Mouse (Mus musculus) spleen, adult 12 weeks (tissue): ENCODE data around the gene Ppip5k2.
"Not testable (repeated sequence)": the region's sequence is repeated elsewhere in the genome, so short reads cannot be mapped to it uniquely, and the experiment has no call there.

Experiments used
- DNase-seq: peaks from one replicate; pipeline ENCODE4 v3.0.0; 2022; ENCODE audit warnings: low spot score

Ppip5k2 gene

GRCm38 (mm10) chr1:97769904-97770753 is at the start of gene Ppip5k2, which contains the start of gene Gin1:
Gene Ppip5k2, minus strand, starts transcription at chr1:97770411.
Gene Gin1, plus strand, starts transcription at chr1:97770172.
- peak; percentile 90 for DNase-seq

- no peak for DNase-seq
These were observed 39.2 kb upstream of the Ppip5k2 start for GRCm38 (mm10) chr1:97809255-97809912.

DNA sequence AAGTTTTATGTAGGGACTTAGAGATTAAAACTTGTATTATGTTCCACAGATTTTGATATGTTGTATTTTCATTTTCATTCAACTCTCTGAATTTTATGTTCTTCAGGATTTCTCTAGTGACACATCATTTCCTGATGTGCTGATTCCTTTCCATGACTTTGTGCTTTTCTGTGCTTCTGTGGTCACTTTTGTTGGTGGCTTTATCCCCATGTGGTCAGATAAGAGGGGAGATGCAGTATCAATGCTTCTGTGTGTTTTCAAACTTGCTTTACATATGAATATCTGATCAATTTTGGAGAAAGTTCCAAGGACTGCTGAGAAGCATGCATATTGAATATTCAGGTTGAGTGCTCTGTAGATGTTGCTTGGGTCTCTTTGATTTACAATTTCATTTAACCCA is 34.3 kb upstream of the Ppip5k2 start:
- no peak for DNase-seq

GRCm38 (mm10) chr1:97802207-97802902 is 32.1 kb upstream of the Ppip5k2 start:
- no peak for DNase-seq

- DNase-seq, result no peak
These were observed 25.7 kb upstream of the Ppip5k2 start for GRCm38 (mm10) chr1:97795936-97796335.

DNA sequence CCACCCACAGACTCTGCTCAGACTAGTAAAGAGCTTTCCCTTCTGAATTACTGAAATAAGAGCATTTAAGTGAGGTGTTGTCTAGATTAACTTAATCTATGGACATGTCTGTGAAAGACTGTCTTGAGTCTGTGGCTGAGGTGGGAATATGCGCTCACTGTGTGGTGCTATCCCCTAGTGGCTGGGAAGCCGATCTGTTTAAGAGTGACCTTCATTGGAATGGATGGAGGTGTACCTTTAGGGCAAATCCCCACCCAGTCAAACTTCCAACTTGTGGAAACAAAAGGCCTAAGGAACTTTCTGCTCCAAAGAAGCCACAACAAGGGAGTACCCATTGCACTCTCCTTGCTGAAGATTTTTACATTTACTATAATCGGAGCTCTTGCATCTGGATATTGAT is 23.9 kb upstream of the Ppip5k2 start:
- no peak for DNase-seq

DNA sequence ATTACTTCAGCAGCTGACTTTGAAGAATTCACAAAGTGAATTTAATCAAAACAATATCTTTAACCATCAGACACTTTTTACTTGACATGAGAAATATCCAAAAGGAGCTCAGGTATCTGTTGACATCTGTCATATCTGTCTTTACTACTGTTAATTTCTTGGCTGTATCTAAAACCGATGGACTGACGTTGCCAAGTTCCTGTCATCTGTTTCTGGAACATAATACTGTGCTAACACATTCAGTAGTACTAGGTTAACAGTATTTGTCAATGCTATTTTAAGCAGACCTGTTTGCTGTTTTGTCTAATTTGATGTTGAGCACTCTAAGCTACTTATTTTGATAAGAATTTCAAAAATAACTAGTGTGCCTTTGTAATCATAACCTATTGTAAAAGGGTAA is 18.3 kb upstream of the Ppip5k2 start:
- no peak for DNase-seq

DNA sequence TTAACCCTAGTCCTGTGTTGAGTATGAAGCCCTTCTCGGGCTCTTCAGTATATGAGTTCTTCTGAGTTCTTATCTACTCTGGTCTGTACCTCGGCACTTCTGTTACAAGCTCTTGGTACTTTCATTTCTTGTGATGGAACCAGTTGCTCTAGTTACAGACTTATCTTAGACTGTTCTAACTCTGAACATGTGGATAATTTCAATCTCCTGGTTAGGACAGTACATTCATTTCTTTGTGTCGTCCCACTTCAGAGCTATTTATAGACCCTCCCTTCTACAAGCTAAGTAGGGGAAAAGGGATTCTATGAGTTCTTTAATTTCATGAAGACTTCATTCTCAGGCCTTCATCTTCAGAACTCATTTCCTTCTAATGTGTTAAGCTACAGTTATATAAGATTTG is 17.5 kb upstream of the Ppip5k2 start:
- no peak for DNase-seq

- DNase-seq, result no peak
These were observed 15.6 kb upstream of the Ppip5k2 start for GRCm38 (mm10) chr1:97785685-97786393.

DNA sequence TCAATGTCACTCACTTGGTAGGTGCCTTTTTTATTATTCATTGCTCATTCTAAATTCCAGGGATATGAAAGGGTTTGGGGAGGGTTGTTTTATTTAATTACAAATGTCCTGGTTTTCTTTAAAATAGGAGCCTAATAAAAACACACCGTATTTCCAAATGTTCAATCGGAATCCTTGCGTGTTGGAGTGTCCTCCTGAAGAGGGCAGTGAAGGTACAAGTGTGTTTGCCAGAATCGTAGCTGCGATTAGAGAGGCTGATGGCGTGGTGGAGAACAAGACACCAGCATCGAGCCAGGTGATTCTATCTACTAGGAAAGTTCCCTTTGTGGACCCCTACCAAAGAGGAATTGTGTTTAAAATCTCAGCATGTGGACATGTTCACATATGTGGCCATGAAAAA is 14.7 kb upstream of the Ppip5k2 start:
- DNase-seq, result no peak

- no peak for DNase-seq
These were observed 11.5 kb upstream of the Ppip5k2 start for GRCm38 (mm10) chr1:97781674-97782073.

DNA sequence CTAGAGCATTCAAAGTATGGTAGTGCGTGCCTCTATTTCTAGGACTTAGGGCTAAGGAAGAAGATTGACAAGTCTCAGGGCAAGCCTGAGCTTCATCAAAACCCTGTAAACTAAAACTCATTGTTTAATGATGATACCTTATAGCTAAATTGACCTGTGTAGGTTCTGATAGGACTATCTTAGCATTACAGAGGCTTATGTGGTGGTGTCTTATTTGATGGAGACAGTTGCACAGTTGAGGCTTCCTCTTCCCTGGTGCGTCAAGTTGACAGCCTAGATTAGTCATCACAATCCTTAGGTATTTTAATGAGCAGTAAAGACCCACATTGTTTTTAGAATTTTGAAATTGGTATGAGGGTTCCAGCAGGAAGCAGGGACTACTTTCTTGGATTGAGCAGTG is 3.8 kb upstream of the Ppip5k2 start:
- no peak for DNase-seq

GRCm38 (mm10) chr1:97773362-97773761 is 3.2 kb upstream of the Ppip5k2 start:
- DNase-seq, result no peak

DNA sequence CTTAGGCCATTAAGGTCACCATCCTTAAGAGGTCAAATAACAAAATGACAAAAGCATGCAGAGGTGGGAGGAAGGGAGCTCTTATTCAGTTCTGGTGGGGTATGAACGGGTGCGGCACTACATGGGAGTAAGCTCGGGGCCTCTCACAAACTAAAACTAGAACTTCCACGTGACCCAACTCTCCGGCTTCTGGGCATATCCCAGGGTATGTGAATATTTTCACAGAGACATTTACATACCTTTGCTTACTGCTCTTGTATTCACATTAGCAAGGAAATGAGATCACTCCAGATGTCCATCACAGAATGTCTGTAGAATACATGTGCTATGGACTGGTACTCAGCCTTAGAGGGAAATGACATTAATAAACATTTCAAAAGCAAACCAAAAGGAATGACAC is 1.5 kb upstream of the Ppip5k2 start:
- DNase-seq, result no peak

GRCm38 (mm10) chr1:97771118-97771517 is 907 bp upstream of the Ppip5k2 start:
- DNase-seq, result no peak

- peak; percentile 33 for DNase-seq
These were observed 812 bp downstream of the Ppip5k2 start for GRCm38 (mm10) chr1:97769294-97769903.

DNA sequence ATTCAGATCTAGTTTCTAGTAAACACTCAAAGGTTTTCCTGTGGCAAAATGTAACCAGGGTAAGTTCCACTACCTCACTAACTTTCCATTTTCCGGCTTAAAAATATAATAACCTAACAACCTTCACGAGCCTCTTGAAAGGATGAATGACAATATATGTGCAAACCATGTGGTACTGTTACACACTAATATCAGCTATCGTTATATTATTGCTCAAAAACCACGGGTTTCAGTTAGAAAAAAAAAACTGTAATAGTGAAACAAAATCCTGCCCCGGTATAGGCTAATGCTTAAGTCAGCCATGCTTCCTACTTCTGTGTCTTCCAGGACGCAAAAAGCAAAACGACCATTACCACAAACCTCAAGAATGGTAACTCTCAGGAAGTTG is 1.3 kb downstream of the Ppip5k2 start:
- DNase-seq, result no peak

GRCm38 (mm10) chr1:97768089-97768488 is 2.1 kb downstream of the Ppip5k2 start:
- DNase-seq, result no peak

DNA sequence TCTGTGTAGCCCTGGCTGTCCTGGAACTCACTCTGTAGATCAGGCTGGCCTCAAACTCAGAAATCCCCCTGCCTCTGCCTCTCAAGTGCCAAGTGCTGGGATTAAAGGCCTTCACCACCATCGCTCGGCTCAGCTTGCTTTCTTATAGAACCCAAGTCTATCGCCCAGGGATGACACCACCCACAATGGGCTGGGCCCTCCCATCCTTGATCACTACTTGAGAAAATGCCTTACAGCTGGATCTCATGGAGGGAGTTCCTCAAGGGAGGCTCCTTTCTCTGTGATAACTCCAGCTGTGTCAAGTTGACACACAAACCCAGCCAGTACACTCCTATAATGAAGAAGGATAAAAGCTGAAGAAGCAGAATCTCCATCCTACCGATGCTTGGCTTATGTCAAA is 4.5 kb downstream of the Ppip5k2 start:
- DNase-seq, result not testable (repeated sequence)

DNA sequence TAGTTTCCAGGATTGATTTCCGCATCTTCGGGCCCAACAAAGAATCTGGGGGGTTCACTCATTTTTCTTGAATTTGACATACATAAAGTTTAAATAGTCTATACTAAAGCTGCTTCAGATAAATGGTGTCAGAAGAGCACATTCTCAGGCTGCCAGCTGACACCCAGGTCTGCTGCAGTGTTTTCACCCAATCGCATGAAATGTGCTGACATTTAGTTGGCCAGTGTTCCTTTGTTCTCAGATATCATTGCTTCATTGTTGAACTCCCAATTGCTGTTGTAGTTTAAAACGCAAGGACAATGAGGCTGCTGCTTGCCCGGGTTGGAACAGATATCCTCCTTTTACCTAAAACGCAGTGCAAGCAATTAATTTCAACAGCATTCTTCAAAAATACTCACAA is 8.7 kb downstream of the Ppip5k2 start:
- no peak for DNase-seq

DNA sequence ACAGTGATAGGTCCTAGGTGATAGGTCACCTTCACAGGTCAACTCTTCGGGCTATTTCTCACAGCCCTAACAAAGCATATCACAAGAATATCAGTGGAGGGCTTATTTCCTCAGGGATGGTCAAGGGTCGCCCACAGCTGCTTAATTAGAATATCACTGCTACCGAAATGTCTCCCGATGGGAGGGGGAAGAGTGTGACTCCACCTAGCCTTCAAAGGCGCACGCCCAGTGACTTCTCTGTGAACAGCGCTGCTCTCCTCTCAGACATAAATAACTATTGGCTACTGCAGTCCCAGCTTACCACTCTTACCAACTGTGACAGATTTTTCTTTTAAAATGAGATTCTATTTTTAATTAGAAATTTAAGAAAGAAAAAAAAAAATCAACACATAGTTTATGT is 9.6 kb downstream of the Ppip5k2 start:
- no peak for DNase-seq

- no peak for DNase-seq
These were observed 10.4 kb downstream of the Ppip5k2 start for GRCm38 (mm10) chr1:97759841-97760240.
